Mouse (Mus musculus) heart, postnatal 25 days (tissue): Measurements from ENCODE around the gene Eno3. TPM values are rescaled to one million over a fixed set of nuclear protein-coding genes. Genes with fewer than 3 reads are reported as not detected.

Experiments
- DNase-seq: peaks from one replicate; pipeline ENCODE4 v3.0.0; 2022; ENCODE audit warnings: low spot score
- intact Hi-C: fragments of 180-260 bp; cut with DNase I; formaldehyde crosslinking; loops from one replicate; pipeline ENCODE4 v1.15.1; 2025
- total RNA-seq, 2 experiments: library from RNA; stranded (reverse); gene quantifications; 2 replicates each; pipeline ENCODE4 v1.2.3; 2021

Gene Eno3
- total RNA-seq, 2 experiments from 2014 or later = 2,028 to 2,111 TPM

DNA sequence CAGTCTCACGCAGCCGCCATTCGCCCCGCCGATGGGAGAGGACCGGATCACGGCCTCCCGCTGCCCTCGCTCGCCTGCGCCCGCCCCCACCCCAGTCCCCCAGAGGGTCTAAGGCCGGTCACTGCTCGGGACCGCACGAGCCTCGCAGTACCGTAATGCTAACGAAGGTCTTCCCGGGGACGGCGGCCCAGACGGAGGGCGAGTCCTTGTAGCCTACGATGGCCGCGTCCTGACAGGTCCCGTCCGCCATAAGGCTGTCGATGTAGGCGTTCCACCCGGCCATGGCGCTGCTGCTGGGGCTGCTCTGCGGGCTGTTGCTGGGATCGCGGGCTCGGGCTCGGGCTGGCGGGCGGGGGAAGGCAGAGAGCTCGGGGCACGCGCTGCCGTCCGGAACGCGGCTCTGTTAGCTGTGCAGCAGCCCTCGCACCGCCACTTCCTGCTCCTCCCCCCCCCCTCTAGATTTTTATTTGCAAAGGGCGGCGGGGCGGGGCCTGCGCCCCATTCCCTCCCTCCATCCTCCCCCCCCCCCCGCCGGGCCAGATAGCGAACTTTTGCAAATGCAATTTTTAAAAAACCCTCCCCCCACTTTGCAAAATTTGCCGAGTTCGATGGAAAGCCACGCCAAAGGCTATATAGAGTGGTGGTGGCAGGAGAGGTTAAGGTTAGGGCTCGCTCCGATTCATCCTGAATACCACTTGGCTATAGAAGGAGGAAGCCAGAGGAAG is 2.6 kb upstream of the Eno3 start, which contains the start of gene Pfn1:
TSS of gene Pfn1 (minus strand) at position 447 of the 725 bp plus-strand sequence.
- peak; percentile 50 for DNase-seq
- intact Hi-C loops = loop anchor here (2.0 to 10.0 kb wide), 2 partner anchors 14 to 640 kb away; partner anchors contain the start of genes Acadvl, Dlg4 and Spag7

DNA sequence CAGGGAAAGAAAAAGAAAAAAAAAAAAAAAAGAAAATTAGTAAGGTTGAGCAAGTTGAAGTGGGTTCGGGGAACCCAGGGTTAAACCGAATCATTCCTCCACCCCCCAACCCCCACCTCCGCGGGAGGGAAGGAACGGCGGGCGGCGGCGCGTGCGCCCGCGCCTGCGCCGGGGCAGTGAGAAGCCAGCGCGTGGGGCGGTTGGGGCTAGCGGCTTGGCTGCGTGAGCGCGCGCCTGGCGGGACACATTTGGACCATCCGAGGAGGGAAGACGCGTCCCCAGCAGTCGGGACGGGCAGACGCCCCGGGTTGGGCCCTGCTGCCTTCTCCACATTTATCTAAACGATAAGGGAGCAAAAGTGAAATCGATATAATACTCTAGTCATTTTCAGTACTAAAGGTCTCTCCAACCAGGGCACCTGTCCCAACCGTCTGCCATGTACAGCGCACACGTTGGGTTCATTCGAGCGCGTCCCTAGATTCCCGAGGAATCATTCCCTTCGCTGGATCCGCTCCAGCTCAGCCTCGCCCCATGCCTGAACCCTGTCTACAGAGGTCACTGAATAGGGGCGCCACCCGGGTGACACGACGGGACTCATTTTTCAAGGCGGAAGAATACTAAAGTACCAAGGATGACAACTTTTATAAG is 2.0 kb upstream of the Eno3 start:
- intact Hi-C loops = loop anchor here (2.0 to 10.0 kb wide), 2 partner anchors 14 to 640 kb away; partner anchors contain the start of genes Acadvl, Dlg4 and Spag7
- DNase-seq = peak; percentile 71

DNA sequence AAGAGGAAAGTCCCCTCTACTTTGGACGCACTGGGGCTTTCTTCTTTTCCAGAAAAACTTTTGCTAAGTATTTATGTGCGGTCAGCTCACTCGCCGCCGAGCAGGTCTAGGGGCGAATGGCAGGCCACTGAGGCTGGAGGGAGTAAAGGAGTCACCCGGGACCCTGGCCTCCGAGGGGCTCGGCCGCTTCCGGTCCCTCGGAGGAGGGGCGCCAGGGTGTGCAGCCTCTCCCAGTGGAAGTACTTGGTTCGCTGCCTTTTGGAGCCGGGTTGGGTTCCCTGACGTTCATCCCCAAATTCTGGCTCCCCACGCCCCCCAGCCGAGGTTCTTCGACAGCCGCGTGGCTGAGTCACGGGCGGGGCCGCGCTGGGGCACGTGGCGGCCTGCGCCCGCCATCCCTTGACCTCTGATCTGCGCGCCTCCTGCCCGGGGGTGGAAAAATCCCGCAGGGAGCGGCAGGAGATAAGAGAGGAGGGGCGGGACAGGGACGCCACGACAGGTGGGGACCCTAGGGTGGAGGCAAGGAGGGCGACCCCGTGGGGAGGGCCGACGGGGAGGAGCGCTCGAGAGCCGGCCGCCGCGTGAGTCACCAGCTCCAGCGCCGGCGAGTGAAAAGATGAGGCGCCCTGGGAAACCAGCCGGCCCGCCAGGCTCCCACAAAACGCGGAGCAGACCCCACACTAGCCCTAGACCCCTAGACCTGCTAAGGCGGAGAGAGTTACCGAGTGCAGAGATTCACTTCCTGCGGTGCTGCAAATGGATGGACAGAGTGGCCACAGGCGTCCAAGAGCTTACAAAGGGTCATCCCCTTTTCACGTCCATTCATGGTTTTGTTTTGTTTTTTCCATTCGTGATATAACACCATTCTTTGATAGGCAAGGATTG is 1.2 kb upstream of the Eno3 start:
- intact Hi-C loops = loop anchor here (2.0 to 10.0 kb wide), 2 partner anchors 13 to 641 kb away; partner anchors contain the start of genes Acadvl, Dlg4 and Spag7
- DNase-seq = peak; percentile 67

- intact Hi-C loops = loop anchor here (10.0 kb wide), 1 partner anchor 642 kb away; the partner anchor contains the start of genes Acadvl and Dlg4
- peak; percentile 59 for DNase-seq
Observed at GRCm38 (mm10) chr11:70656456-70656927, 510 bp upstream of the Eno3 start.

- intact Hi-C loops = loop anchor here (10.0 kb wide), 1 partner anchor 643 kb away; the partner anchor contains the start of genes Acadvl and Dlg4
- DNase-seq = no peak
Observed at GRCm38 (mm10) chr11:70657573-70657972, 571 bp downstream of the Eno3 start.

DNA sequence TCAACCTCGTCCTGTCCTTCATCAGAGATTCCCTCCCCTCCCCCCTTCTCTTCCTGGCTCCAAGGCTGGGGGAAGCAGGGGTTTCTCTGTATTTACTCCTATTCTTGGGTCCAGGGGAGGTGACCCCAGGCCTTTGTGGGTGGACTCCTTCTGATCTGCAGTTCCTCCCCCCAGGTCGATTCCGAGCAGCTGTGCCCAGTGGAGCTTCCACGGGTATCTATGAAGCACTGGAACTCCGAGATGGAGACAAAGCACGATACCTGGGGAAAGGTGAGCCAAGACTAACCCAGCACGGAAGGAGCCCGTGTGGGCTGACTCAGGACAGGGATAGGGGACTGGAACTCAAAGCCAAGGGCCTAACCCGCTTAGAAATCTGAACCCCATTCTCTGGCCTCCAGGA is 989 bp downstream of the Eno3 start:
- no peak for DNase-seq
- intact Hi-C loops = loop anchor here (10.0 kb wide), 1 partner anchor 643 kb away; the partner anchor contains the start of genes Acadvl and Dlg4

GRCm38 (mm10) chr11:70658521-70658920 is 1.5 kb downstream of the Eno3 start:
- intact Hi-C loops = loop anchor here (10.0 kb wide), 1 partner anchor 644 kb away; the partner anchor contains the start of genes Acadvl and Dlg4
- DNase-seq = no peak

DNA sequence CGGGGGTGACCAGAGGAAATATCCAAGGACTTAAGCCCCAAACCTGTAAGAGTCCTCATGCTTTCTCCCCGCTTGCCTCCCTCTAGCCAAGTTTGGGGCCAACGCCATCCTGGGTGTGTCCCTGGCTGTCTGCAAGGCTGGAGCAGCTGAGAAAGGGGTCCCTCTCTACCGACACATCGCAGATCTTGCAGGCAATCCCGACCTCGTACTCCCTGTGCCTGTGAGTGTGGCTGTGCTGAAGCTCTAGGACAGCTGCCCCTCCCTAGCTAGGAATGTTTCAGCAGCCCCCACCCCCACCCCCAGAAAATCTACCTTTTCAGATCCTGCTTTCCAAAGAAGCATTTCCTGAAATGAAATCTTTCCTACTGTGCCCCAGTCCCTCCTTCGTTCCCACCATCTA is 1.9 kb downstream of the Eno3 start:
- intact Hi-C loops = loop anchor here (10.0 kb wide), 1 partner anchor 644 kb away; the partner anchor contains the start of genes Acadvl and Dlg4

DNA sequence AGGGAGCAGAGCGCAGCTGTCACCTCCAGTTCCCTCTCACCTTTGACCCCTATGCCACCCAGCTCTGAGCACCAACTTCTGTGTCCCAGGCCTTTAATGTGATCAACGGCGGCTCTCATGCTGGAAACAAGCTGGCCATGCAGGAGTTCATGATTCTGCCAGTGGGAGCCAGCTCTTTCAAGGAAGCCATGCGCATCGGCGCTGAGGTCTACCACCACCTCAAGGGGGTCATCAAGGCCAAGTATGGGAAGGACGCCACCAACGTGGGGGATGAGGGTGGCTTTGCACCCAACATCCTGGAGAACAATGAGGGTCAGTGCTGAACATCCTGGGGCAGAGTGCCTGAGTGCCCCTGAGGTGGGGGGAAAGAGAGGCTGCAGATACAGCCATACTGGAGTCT is 3.6 kb downstream of the Eno3 start:
- intact Hi-C loops = no loop called here
- DNase-seq = no peak

More for the DNA sequence above, 1.9 kb downstream of the Eno3 start:
- no peak for DNase-seq

DNA sequence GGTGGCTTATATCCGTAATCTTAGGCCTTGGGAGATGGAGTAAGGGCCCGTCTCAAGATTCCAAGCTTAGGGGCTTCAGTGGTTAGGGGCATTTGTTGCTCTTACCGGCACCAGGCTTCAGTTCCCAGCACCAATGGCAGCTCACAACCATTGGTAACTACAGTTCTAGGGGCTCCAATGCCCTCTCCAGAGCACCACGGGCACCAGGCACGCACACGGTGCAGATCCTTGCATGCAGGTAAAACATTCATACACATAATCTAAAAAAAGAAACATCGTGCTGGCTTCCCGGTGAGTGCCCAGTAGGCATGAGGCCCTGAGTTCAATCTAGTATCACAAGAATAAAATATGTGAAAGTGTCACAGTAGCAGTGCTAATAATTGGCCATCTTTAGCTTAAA is 6.1 kb downstream of the Eno3 start:
- DNase-seq = no peak
- intact Hi-C loops = no loop called here

- intact Hi-C loops = no loop called here
- no peak for DNase-seq
Observed at GRCm38 (mm10) chr11:70663957-70664356, 7.0 kb downstream of the Eno3 start.

GRCm38 (mm10) chr11:70664741-70665140 is 7.7 kb downstream of the Eno3 start:
- intact Hi-C loops = no loop called here
- no peak for DNase-seq

DNA sequence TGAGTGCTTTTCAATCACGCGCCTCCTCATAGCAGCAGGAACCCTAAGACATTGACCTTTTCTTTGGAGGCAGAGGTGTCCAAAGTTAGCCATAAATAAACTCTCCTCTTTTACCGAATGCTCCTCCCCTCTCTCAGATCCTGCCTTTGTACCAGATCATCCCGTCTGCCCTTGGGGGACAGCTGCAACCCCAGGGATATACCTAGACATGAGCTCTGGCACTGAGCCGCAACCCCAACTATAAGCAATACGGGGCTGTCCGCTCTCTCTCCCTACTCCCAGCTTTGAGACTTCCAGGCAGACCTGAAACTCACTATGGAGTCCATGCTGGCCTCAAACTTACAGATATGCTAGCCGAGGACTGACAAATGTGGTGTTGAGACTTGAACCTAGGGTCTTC is 9.7 kb downstream of the Eno3 start:
- no peak for DNase-seq
- intact Hi-C loops = no loop called here

DNA sequence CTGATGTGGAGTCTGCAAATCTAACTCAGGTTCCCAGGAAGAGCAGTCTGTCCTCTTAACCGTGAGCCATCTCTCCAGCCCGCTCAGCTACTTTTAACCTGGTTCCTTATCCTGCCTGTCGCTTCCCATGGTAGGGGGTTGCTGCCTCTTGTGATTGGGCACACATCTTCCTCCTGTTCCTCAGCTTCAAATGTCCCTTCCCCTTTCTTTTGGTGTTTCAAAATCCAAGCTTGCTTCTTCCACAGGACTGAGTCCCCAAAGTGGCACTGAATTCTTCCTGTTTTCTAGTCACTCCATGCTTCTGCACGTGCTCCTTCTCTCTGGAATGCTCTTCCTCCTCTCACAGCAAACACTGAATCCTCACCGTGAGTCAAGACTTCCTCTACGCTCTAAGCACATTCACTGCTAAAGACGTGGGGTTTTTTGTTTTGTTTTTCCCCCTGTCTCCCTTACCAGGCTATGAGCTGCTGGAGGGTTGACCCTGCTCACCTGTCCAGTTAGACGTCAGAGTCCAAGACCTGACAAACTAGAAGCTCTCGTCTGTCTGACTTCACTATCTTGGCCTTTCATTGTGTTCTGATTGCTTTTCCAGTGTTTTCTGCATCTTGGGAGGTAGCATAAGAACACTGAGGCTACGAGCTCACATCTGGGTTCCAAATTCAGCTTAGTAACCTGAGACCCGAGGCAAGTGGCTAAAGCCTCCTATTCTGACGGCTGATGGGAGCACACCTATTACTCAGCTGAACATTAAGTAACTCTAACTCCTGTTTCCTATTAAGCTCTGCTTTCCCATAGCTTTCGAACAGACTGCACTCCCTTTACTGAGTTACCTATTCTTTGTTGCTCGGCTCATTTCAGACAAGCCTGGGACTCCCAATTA is 10.5 kb downstream of the Eno3 start:
- intact Hi-C loops = loop anchor here (2.0 kb wide), 1 partner anchor 13 kb away; the partner anchor contains the start of gene Pfn1
- DNase-seq = no peak

DNA sequence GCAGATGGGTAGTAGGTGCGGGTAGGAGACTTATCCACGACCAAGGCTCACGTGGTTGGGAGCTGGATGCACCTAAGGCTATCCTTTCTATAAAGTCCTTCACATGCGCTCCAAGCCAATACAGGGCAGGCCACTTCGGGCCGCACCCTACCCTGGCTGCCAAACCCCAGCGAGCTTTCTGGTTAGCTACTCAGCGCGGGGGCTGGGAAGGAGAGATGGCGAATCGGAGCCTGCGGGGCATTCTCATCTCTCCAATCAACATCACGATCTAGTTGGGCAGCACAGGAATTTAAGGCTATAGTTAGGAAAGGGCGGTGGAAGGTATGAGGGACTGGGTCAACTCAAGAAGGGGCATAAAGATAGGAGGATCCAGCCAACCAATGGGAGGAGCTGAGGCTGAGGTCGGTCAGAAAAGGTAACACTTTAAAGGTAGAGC is 11.4 kb downstream of the Eno3 start:
- no peak for DNase-seq
- intact Hi-C loops = loop anchor here (2.0 kb wide), 1 partner anchor 14 kb away; the partner anchor contains the start of gene Pfn1

GRCm38 (mm10) chr11:70668771-70669505 is 11.9 kb downstream of the Eno3 start, which contains the start of gene Spag7:
Gene Spag7 (minus strand): TSS chr11:70669416.
- peak; percentile 98 for DNase-seq
- intact Hi-C loops = loop anchor here (2.0 kb wide), 1 partner anchor 14 kb away; the partner anchor contains the start of gene Pfn1

GRCm38 (mm10) chr11:70669582-70670345 is 12.8 kb downstream of the Eno3 start:
- peak; percentile 66 for DNase-seq
- intact Hi-C loops = loop anchor here (2.0 kb wide), 1 partner anchor 15 kb away; the partner anchor contains the start of gene Pfn1
